Mouse (Mus musculus): ENCODE results near the gene Klf7.

GRCm38 (mm10) chr1:64107526-64107925 is 14.6 kb downstream of the Klf7 start:
- TF ChIP-seq POLR2A (IDR thresholded peaks at IDR 0.05; ENCODE audit: borderline replicate concordance, control insufficient read depth, low read depth, low read length) (no peak), CTCF (IDR thresholded peaks at IDR 0.05; ENCODE audit: control insufficient read depth, insufficient read depth, low read length) (no peak)

All from bone marrow, adult 2 months (tissue).